Mouse (Mus musculus): ENCODE data around the gene Gapdh.
"Not testable (repeated sequence)": the region's sequence is repeated elsewhere in the genome, so short reads cannot be mapped to it uniquely, and the experiment has no call there.

Gene Gapdh

GRCm38 (mm10) chr6:125166861-125167650 is 789 bp upstream of the Gapdh start:
- no peak for DNase-seq

- DNase-seq, result peak; percentile 94
These were observed 857 bp downstream of the Gapdh start for GRCm38 (mm10) chr6:125165328-125165891.

GRCm38 (mm10) chr6:125164672-125165327 is 1.5 kb downstream of the Gapdh start:
- peak; percentile 49 for DNase-seq

- no peak for DNase-seq
These were observed 2.2 kb downstream of the Gapdh start for GRCm38 (mm10) chr6:125163801-125164657.

GRCm38 (mm10) chr6:125162615-125163305 is 3.5 kb downstream of the Gapdh start:
- not testable (repeated sequence) for DNase-seq

GRCm38 (mm10) chr6:125161971-125162370 is 4.3 kb downstream of the Gapdh start:
- peak; percentile 73 for DNase-seq

GRCm38 (mm10) chr6:125160854-125161760 is 5.2 kb downstream of the Gapdh start:
- DNase-seq, result peak; percentile 52

- no peak for DNase-seq
These were observed 5.8 kb downstream of the Gapdh start for GRCm38 (mm10) chr6:125160558-125160853.

- no peak for DNase-seq
These were observed 6.3 kb downstream of the Gapdh start for GRCm38 (mm10) chr6:125159773-125160557.

GRCm38 (mm10) chr6:125158944-125159492 is 7.2 kb downstream of the Gapdh start:
- DNase-seq, result no peak

GRCm38 (mm10) chr6:125156903-125157614 is 9.2 kb downstream of the Gapdh start:
- no peak for DNase-seq

- DNase-seq, result no peak
These were observed 9.8 kb downstream of the Gapdh start for GRCm38 (mm10) chr6:125156491-125156890.

GRCm38 (mm10) chr6:125155262-125155661 is 11.0 kb downstream of the Gapdh start:
- no peak for DNase-seq

GRCm38 (mm10) chr6:125154550-125154949 is 11.7 kb downstream of the Gapdh start:
- DNase-seq, result no peak

- no peak for DNase-seq
These were observed 12.6 kb downstream of the Gapdh start for GRCm38 (mm10) chr6:125153682-125154081.

GRCm38 (mm10) chr6:125153018-125153389 is 13.3 kb downstream of the Gapdh start:
- no peak for DNase-seq

- DNase-seq, result no peak
These were observed 13.9 kb downstream of the Gapdh start for GRCm38 (mm10) chr6:125152212-125153017.

GRCm38 (mm10) chr6:125149569-125149950 is 16.7 kb downstream of the Gapdh start:
- DNase-seq, result no peak
